Mouse (Mus musculus) hindbrain, embryonic 11.5 days (tissue): ENCODE data around the gene Nfkbid. TPM values are rescaled to one million over a fixed set of nuclear protein-coding genes. Genes with fewer than 3 reads are reported as not detected.

ENCODE experiments used
- ATAC-seq: fragments of 200-750 bp; cut with Nextera tagmentation; 2 replicates; pipeline ENCODE4 v1.8.0; 2017; ENCODE audit warnings: mild to moderate bottlenecking, moderate TSS enrichment, moderate library complexity; ENCODE audit not compliant: low FRiP score
- DNase-seq: peaks from one replicate; pipeline ENCODE4 v3.0.0-alpha.2; 2015; ENCODE audit warnings: low spot score
- H3K27ac ChIP-seq: fragments of 300-500 bp; sonication (generic); 2 replicates; pipeline ENCODE4 v1.5.1; 2014; ENCODE audit warnings: mild to moderate bottlenecking, low read depth, low read length
- H3K27me3 ChIP-seq: fragments of 300-500 bp; sonication (generic); 2 replicates; pipeline ENCODE4 v1.6.1; 2014; ENCODE audit warnings: mild to moderate bottlenecking, low read length, moderate library complexity, mixed read lengths; ENCODE audit not compliant: control insufficient read depth, insufficient read depth
- H3K36me3 ChIP-seq: fragments of 300-500 bp; sonication (generic); 2 replicates; pipeline ENCODE4 v1.6.1; 2014; ENCODE audit warnings: mild to moderate bottlenecking, low read length, moderate library complexity, mixed read lengths; ENCODE audit not compliant: control insufficient read depth, insufficient read depth
- H3K4me1 ChIP-seq: fragments of 300-500 bp; sonication (generic); replicated peaks from 2 replicates; pipeline ENCODE4 v1.6.1; 2014; ENCODE audit warnings: low read length, mixed read lengths; ENCODE audit not compliant: control insufficient read depth, insufficient read depth
- H3K4me2 ChIP-seq: fragments of 300-500 bp; sonication (generic); replicated peaks from 2 replicates; pipeline ENCODE4 v1.6.1; 2014; ENCODE audit warnings: mild to moderate bottlenecking, low read depth, low read length
- H3K4me3 ChIP-seq: fragments of 300-500 bp; sonication (generic); 2 replicates; pipeline ENCODE4 v1.5.1; 2014; ENCODE audit warnings: low read depth, low read length
- H3K9ac ChIP-seq: fragments of 300-500 bp; sonication (generic); 2 replicates; pipeline ENCODE4 v1.6.1; 2014; ENCODE audit warnings: low read depth, low read length
- H3K9me3 ChIP-seq: fragments of 300-500 bp; sonication (generic); 2 replicates; pipeline ENCODE4 v1.6.1; 2016; ENCODE audit warnings: low read length; ENCODE audit not compliant: control insufficient read depth
- WGBS: fragments of 180-500 bp; shearing (Covaris S2); extraction: QIAGEN DNeasy Blood & Tissue Kit; methylation state at CpG from one replicate; pipeline ENCODE4 v1.1.7; 2014; 5-methylcytosine and 5-hydroxymethylcytosine counted together
- polyA plus RNA-seq: library from polyadenylated mRNA; unstranded; fragments of >200 nt; fragmentation: Nextera tagmentation; extraction: Ambion mirVana; gene quantifications from 2 replicates; pipeline ENCODE4 v1.2.1, GENCODE M21; 2014

The Nfkbid gene
- 1.5 and 1.8 TPM in 2 replicates for polyA plus RNA-seq

- WGBS: 11% methylated on average over 31 of the region's 31 CpGs
- ATAC-seq (peak; percentile 17; the same call in 1 of the 2 replicates), DNase-seq (peak; percentile 52)
- no peaks in the 10 kb centered on the region; the same call in 1 of the 2 replicates for H3K4me1 ChIP-seq
- H3K36me3 ChIP-seq: no peaks in the 10 kb centered on the region
- no peak within 1 kb of the TSS for H3K27ac ChIP-seq
- H3K4me2 ChIP-seq: peak within 1 kb of the TSS; percentile 96
- H3K9me3 ChIP-seq: no peaks in the 10 kb centered on the region
- H3K27me3 ChIP-seq: 0 out of 2 replicates have a peak, but pooled peaks cover 2% of the 10 kb centered on the region
- peak within 1 kb of the TSS; percentile 62 for H3K9ac ChIP-seq
- H3K4me3 ChIP-seq: peak within 1 kb of the TSS; percentile 51
Observed at GRCm38 (mm10) chr7:30421175-30421889, at the start of gene Nfkbid. Gene Nfkbid (plus strand): TSS chr7:30421732.

GRCm38 (mm10) chr7:30373501-30373962 lies 48.0 kb upstream of the Nfkbid start:
- Histone ChIP-seq H3K9ac (peak overlapping the region; percentile 42), H3K27me3 (no peaks in the 10 kb centered on the region), H3K4me3 (peak overlapping the region; percentile 30), H3K27ac (no peak overlapping the region), H3K4me1 (no peaks in the 10 kb centered on the region), H3K9me3 (no peaks in the 10 kb centered on the region), H3K4me2 (peak overlapping the region; percentile 40), H3K36me3 (no peaks in the 10 kb centered on the region)
- under 1% methylated on average over 21 of the region's 21 CpGs for whole genome bisulfite sequencing
- ATAC-seq: peak; percentile 99
- peak; percentile 94 for DNase-seq

- Histone ChIP-seq H3K9ac (no peak overlapping the region), H3K9me3 (no peaks in the 10 kb centered on the region), H3K27me3 (no peaks in the 10 kb centered on the region), H3K27ac (no peak overlapping the region), H3K4me1 (no peaks in the 10 kb centered on the region), H3K4me2 (no peak overlapping the region), H3K36me3 (no peaks in the 10 kb centered on the region), H3K4me3 (no peak overlapping the region)
- ATAC-seq (no peak), DNase-seq (no peak)
- WGBS: 66% methylated on average over 5 of the region's 5 CpGs
Observed at GRCm38 (mm10) chr7:30380061-30380460, 41.5 kb upstream of the Nfkbid start.

- Histone ChIP-seq H3K36me3 (no peaks in the 10 kb centered on the region), H3K9ac (no peak overlapping the region), H3K27me3 (no peaks in the 10 kb centered on the region), H3K4me3 (no peak overlapping the region), H3K4me1 (no peaks in the 10 kb centered on the region), H3K27ac (no peak overlapping the region), H3K9me3 (no peaks in the 10 kb centered on the region), H3K4me2 (no peak overlapping the region)
- no peak for ATAC-seq
- DNase-seq: no peak
- WGBS: 89% methylated on average over 9 of the region's 9 CpGs
Observed at GRCm38 (mm10) chr7:30384106-30384505, 37.4 kb upstream of the Nfkbid start.

- Histone ChIP-seq H3K36me3 (no peaks in the 10 kb centered on the region), H3K9me3 (no peaks in the 10 kb centered on the region), H3K4me2 (no peak overlapping the region), H3K27ac (no peak overlapping the region), H3K27me3 (no peaks in the 10 kb centered on the region), H3K4me1 (no peaks in the 10 kb centered on the region), H3K4me3 (no peak overlapping the region), H3K9ac (no peak overlapping the region)
- ATAC-seq (no peak), DNase-seq (no peak)
- WGBS: 74% methylated on average over 4 of the region's 4 CpGs
Observed at GRCm38 (mm10) chr7:30392746-30393520, 28.6 kb upstream of the Nfkbid start.

- Histone ChIP-seq H3K27me3 (no peaks in the 10 kb centered on the region), H3K36me3 (no peaks in the 10 kb centered on the region), H3K4me3 (no peak overlapping the region), H3K9me3 (no peaks in the 10 kb centered on the region), H3K4me2 (no peak overlapping the region), H3K4me1 (no peaks in the 10 kb centered on the region), H3K27ac (no peak overlapping the region), H3K9ac (no peak overlapping the region)
- no peak for DNase-seq
- WGBS: 84% methylated on average over 4 of the region's 4 CpGs
- ATAC-seq: no peak
Observed at GRCm38 (mm10) chr7:30393631-30394030, 27.9 kb upstream of the Nfkbid start.

GRCm38 (mm10) chr7:30394379-30394778 lies 27.2 kb upstream of the Nfkbid start:
- DNase-seq (no peak), ATAC-seq (no peak)
- Histone ChIP-seq H3K9me3 (no peaks in the 10 kb centered on the region), H3K4me3 (no peak overlapping the region), H3K36me3 (no peaks in the 10 kb centered on the region), H3K27ac (no peak overlapping the region), H3K4me1 (no peaks in the 10 kb centered on the region), H3K4me2 (no peak overlapping the region), H3K9ac (no peak overlapping the region), H3K27me3 (no peaks in the 10 kb centered on the region)
- WGBS: 71% methylated on average over 8 of the region's 11 CpGs

GRCm38 (mm10) chr7:30394871-30395270 lies 26.7 kb upstream of the Nfkbid start:
- Histone ChIP-seq H3K27me3 (no peaks in the 10 kb centered on the region), H3K9ac (no peak overlapping the region), H3K4me1 (no peaks in the 10 kb centered on the region), H3K4me2 (no peak overlapping the region), H3K4me3 (no peak overlapping the region), H3K36me3 (no peaks in the 10 kb centered on the region), H3K9me3 (no peaks in the 10 kb centered on the region), H3K27ac (no peak overlapping the region)
- 36% methylated on average over 2 of the region's 2 CpGs for WGBS
- DNase-seq (peak; percentile 24), ATAC-seq (no peak)
